Mouse (Mus musculus): ENCODE measurements around the gene Kcnma1.

DNA sequence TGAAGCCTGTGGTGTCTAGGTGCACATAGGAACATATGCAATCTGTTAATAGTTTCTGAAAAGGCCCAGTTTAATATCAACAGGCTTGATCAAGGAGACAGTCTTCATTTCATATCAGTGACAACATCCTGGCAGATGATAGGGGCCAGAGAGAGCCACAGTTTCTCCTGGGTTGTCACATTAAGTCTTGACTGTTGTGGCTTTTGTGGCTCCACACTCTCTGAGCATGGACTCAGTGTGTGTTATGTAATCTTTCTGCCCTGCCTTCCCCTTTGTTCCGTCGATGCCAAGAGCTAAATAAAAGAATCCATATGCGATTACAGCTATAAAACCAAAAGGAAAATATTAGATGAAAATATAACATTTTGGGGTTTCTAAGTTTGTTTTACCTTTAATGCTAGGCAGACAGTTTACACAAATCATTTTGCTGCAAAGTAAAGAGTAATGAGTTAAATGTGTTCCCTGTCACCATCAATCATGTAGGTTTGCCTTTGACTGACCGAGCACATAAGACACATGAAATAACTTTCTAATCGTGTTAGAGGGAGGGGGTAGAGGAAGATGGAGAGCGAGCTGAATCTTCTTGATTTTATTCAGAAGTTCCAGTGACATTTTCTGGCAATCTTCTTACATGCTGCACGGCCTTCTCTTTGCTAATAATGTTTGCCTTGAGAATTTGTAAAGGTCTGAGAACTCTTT, 528.3 kb downstream of the Kcnma1 start:
- no peak for TF ChIP-seq CTCF (IDR thresholded peaks at IDR 0.05; ENCODE audit: control insufficient read depth, insufficient read depth, low read length)
- TF ChIP-seq POLR2A (IDR thresholded peaks at IDR 0.05; ENCODE audit: borderline replicate concordance, control insufficient read depth, low read depth, low read length) = no peak
